Mouse (Mus musculus) subcutaneous adipose tissue, adult 2 months (tissue): ENCODE measurements around the gene Trpm5. TPM values are rescaled to one million over a fixed set of nuclear protein-coding genes. Genes with fewer than 3 reads are reported as not detected.

ENCODE experiments used
- polyA plus RNA-seq: library from polyadenylated mRNA; depleted of rRNA; stranded (reverse); fragments of >200 nt; gene quantifications from 2 replicates; pipeline ENCODE4 v1.2.3, GENCODE M21; 2012; ENCODE audit warnings: low replicate concordance; rRNA removed

Gene Trpm5
- polyA plus RNA-seq, result 1.0 TPM in 1 of 2 replicates, not detected in the other

DNA sequence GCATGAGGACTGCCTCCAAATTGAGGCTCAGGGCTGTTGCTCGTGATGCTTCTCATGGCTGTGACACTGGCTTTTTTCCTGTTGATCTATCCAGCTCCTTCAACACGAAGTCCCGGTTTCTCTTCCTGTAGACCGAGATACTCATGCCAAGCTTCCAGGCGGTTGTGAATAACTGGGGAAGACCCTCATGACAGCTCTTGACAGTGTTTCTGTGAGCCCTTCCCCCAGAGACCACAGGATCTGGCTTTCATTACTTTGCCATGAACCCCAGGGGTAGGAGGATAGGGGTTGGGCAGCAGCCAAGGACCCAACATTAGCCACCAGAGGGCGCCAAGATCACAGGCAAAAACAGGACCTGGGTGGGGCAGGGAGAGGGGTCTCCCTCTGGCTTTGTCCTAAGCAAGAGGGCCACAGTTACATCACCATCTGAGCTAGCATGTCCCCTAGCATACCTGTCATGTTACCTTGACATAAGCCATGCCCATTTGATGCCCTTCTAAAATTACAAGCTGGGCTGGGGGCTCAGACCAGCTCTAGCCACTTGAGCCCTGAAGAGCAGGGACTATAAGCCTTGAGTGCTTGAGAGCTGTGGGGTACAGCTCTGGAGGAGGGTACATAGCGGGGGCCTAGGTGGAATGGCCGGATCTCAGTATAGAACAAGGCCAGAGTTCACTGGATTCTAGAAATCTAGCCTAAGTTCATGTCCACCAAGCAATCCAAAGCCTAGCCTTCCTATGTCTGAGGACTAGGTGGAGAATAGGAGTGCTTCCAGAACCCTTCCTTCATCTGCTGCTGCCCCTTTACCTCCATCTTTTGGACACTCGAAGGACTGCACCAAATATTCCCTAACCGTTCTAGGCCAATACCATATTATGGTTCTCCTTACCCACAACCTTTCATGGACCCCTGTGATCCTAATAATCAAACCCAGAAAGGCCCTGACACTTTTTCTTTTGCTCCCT lies at the start of gene Trpm5:
Gene Trpm5 (minus strand): TSS at position 51 of the 962 bp plus-strand sequence.

DNA sequence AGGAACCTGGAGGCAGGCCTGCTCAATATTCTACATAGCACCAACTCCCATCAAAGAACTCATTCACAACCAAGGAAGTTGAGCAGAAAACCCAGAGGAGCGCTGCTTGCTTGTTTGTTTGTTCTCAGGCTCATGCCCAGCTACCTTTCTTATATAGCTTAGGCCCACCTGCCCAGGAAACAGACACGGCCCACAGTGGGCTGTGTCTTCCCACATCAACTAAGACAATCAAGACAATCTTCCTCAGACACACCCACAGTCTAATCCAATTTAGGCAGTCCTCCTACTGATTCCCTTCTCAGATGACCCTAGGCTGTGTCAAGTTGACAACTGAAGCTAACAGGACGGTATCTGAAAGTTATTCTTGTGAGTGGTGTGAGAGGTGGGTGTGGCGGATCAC lies 11.6 kb upstream of the Trpm5 start, which contains the start of gene Kcnq1:
Gene Kcnq1 (plus strand): TSS at position 301 of the 400 bp plus-strand sequence.

GRCm38 (mm10) chr7:143068882-143069591 lies 25.4 kb downstream of the Trpm5 start, which contains the start of gene Tssc4:
Gene Tssc4 (plus strand): TSS chr7:143069249.

DNA sequence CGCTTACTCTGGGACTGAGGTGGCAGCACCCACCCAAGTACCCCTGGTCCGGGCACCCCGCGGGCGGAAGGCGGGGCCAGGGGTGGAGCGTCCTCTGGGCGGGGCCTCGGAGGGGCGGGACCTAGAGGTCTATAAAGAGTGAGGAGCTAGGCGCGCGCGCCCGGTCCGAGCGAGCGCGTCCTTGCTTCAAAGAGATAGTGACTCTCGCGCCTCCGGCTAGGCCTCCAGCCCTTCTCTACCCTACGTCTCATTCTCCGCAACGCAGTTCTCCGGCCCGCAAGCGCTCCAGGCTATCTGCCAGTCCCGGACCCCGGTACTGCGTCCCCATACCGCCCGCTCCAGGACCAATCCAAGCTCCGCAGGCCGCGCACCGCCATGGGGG lies 41.8 kb downstream of the Trpm5 start, which contains the start of gene Cd81:
Gene Cd81 (plus strand): TSS at position 114 of the 382 bp plus-strand sequence.

Other genes with a start within 250 kb of the Trpm5 start
- gene Th, start 163.5 kb downstream of the Trpm5 start, polyA plus RNA-seq, result 0.10 TPM in 1 of 2 replicates, not detected in the other
- 0.49 and 3.2 TPM in 2 replicates for gene Ascl2, start 125.4 kb downstream of the Trpm5 start, polyA plus RNA-seq
- gene Tspan32, start 89.6 kb downstream of the Trpm5 start, polyA plus RNA-seq, result 5.0 and 5.3 TPM in 2 replicates
- gene Cd81, start 41.9 kb downstream of the Trpm5 start, polyA plus RNA-seq, result 886 and 988 TPM in 2 replicates
- gene Tssc4, start 25.4 kb downstream of the Trpm5 start, polyA plus RNA-seq, result 62.4 and 108 TPM in 2 replicates
- gene Kcnq1, start 11.7 kb upstream of the Trpm5 start, polyA plus RNA-seq, result 4.9 and 10.3 TPM in 2 replicates